Mouse (Mus musculus): ENCODE results near the gene Car8.
"Not testable (repeated sequence)": the region's sequence is repeated elsewhere in the genome, so short reads cannot be mapped to it uniquely, and the experiment has no call there.

Car8 gene

GRCm38 (mm10) chr4:8203367-8203766 is 35.5 kb downstream of the Car8 start:
- DNase-seq (ENCODE audit: low read depth, low spot score) = no peak

GRCm38 (mm10) chr4:8201631-8202030 is 37.2 kb downstream of the Car8 start:
- DNase-seq (ENCODE audit: low read depth, low spot score) = no peak

- DNase-seq (ENCODE audit: low read depth, low spot score) = no peak
These were observed 38.8 kb downstream of the Car8 start for GRCm38 (mm10) chr4:8200081-8200480.

GRCm38 (mm10) chr4:8198033-8198432 is 40.8 kb downstream of the Car8 start:
- DNase-seq (ENCODE audit: low read depth, low spot score) = no peak

- DNase-seq (ENCODE audit: low read depth, low spot score) = no peak
These were observed 48.4 kb downstream of the Car8 start for GRCm38 (mm10) chr4:8190441-8190840.

DNA sequence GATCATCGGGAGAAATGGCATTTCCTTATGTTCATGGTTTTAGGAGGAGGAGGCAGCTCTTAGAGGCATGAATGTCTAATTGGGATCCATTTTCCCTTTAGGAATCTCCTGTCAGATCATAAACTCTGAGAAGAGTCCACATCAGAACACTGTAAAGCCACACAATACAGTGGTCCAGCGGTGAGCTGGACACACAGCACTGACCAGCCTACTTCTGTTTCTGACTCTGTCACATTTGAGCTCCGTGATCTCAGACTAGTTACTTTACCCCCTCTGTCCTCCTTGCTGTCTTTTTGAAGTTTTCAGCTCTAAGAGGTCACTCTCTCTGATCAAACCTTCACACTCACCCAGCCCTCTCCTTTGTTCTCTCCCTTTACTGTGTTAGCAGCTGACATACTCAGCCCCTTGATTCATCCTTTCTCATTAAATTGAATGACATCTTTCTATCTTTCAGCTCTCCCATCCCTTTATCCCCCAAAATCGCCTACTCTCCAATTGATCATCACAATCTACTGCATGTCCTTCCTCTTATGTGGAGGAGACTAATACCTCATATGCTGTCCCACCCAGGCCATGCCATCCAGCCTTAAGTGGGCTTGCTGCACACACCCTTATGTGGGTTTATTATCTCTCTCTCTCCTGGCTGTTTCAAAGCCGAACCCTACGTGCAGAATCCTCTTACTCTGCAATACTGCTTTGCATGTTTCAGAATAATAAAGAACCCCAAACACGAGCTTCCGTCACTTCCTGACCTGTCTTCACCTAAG is 51.7 kb downstream of the Car8 start:
- DNase-seq (ENCODE audit: low read depth, low spot score) = no peak

GRCm38 (mm10) chr4:8180576-8180975 is 58.3 kb downstream of the Car8 start:
- no peak for DNase-seq (ENCODE audit: low read depth, low spot score)

GRCm38 (mm10) chr4:8154589-8155198 is 84.1 kb downstream of the Car8 start:
- no peak for DNase-seq (ENCODE audit: low read depth, low spot score)

DNA sequence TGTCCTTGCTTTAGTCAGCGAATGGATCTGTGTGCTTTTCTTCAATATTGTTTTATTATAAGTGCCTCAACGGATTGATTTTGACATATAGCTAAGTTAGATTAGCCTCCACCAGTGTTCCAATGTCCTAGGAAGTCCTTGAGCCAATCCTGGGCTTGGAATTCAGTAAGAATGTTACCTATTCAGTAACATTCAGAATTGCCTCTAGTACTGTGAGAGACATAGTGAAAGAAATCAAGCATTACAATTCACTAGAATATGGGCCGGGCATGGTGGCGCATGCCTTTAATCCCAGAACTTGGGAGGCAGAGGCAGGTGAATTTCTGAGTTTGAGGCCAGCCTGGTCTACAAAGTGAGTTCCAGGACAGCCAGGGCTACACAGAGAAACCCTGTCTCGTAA is 84.9 kb downstream of the Car8 start:
- not testable (repeated sequence) for DNase-seq (ENCODE audit: low read depth, low spot score)

GRCm38 (mm10) chr4:8137403-8137802 is 101.4 kb downstream of the Car8 start:
- no peak for DNase-seq (ENCODE audit: low read depth, low spot score)

DNA sequence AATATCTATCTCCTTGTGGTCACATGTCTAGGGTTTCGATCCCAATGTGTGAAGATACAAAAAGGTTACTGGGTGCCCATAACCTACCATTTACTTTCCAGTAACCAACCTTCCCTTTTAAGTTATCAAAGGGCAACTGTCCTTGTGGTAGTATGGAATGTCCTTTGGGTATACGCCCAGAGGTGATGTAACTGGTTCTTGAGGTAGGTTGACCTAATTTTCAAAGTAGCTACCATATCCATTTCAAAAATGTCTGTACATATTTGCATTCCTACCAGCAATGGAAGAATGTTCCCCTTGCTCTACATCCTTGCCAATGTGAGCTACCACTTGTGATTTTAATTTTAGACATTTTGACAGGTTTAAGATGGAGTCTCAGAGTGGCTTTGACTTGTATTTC is 106.8 kb downstream of the Car8 start:
- no peak for DNase-seq (ENCODE audit: low read depth, low spot score)

- DNase-seq (ENCODE audit: low read depth, low spot score) = no peak
These were observed 125.3 kb downstream of the Car8 start for GRCm38 (mm10) chr4:8113558-8113957.

DNA sequence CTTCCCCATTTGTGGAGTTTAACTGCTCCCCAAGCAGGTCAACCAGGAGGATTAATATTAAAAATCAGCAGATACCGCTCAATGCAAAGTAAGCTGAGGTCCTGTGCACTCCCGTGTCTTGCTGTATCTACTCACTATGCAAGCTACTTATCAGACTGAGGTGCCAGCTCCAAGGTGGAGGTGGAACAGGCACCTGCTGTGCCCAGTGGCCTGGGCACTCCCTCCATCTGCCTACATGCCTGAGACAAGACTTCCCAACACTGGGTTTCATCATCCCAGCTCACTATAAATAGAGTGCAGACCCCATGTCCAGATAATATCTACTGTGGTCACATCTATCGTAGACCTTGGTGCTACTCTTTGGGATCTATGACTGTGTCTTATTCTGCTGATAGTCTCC is 127.0 kb downstream of the Car8 start:
- no peak for DNase-seq (ENCODE audit: low read depth, low spot score)

- no peak for DNase-seq (ENCODE audit: low read depth, low spot score)
These were observed 128.8 kb downstream of the Car8 start for GRCm38 (mm10) chr4:8109906-8110567.

- no peak for DNase-seq (ENCODE audit: low read depth, low spot score)
These were observed 137.4 kb downstream of the Car8 start for GRCm38 (mm10) chr4:8101466-8101865.

- DNase-seq (ENCODE audit: low read depth, low spot score) = no peak
These were observed 140.8 kb downstream of the Car8 start for GRCm38 (mm10) chr4:8098084-8098483.

DNA sequence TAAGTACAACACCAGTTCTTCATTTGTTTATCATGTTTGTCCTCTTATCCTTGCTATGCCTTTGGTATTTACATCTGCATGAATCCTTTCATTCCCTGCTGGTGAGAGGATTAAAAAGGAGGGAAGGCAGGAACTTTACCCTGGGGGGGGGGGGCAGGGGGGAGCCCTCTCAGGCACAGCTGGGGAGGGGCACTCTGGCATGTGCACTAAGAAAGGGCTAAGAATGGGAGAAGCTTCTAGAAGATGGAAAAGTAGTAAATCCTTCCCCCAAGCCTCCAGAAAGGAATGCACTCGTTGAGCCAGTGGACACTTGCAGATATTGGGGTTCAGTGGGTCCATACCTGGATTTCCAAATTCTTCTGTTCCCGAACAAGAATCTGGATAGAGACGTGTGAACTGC is 141.2 kb downstream of the Car8 start:
- no peak for DNase-seq (ENCODE audit: low read depth, low spot score)

GRCm38 (mm10) chr4:8093566-8093965 is 145.3 kb downstream of the Car8 start:
- DNase-seq (ENCODE audit: low read depth, low spot score) = not testable (repeated sequence)

Data from retina, adult 2 months (tissue).